Mouse (Mus musculus): ENCODE measurements around the gene Hist1h4b. TPM values are rescaled to one million over a fixed set of nuclear protein-coding genes. Genes with fewer than 3 reads are reported as not detected.
A peak's percentile ranks its signal among the peaks of the same experiment; 100 is the strongest.

Hist1h4b gene
- polyA plus RNA-seq, 1 experiment: 16.8 TPM

DNA sequence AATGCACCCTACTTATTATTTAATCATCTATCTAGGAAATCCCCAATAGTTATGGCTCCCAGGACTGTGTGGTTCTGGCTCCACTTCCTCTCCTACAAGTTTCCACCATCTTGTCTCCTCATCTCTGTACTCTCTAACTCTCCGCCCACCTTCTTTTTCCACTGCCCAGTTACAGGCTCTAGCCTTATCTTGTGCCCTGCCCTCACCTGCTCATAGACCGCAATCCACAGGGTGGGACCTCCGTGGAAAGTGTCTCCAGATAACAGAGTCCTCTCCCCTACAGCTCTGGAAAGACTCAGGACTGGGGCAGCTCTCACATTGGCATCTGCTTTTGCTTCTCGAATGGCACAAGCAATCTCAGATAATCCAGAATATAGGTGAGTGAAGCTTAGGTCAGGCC, 22.2 kb downstream of the Hist1h4b start:
- Histone ChIP-seq H3K79me3 (ENCODE audit: low read depth) (no peaks in the 10 kb centered on the region), H3K27me3 (ENCODE audit: control insufficient read depth, insufficient read depth, insufficient read length) (no peaks in the 10 kb centered on the region), H3K79me2 (ENCODE audit: control insufficient read depth, insufficient read depth) (no peaks in the 10 kb centered on the region), H3K4me3 (ENCODE audit: insufficient read depth, poor library complexity, severe bottlenecking) (no peak overlapping the region), H3ac (ENCODE audit: control insufficient read depth, insufficient read length, low read depth) (no peak overlapping the region), H3K36me3 (ENCODE audit: control insufficient read depth, insufficient read depth) (no peaks in the 10 kb centered on the region)
- TF ChIP-seq USF1 (IDR thresholded peaks at IDR 0.05; ENCODE audit: low read depth): no peak

DNA sequence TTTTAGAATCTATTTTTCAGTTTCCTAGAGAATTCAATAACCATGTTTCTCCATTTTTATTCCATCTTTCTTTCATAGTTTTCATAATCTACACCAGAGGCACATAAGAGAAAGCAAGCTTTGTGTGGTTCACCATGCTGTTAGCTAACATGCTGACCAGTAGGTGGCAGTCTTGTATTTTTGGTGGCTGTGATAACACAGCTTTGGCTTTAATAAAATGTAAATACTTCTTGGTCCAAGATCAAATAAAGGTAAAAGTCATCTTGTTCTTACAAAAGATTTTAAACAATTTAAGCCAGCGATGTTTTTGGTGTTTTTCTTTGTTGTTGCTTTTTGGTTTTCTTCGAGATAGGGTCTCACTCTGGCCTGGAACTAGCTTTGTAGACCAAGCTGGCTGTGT, 35.7 kb downstream of the Hist1h4b start:
- Histone ChIP-seq H3K79me3 (ENCODE audit: low read depth) (no peaks in the 10 kb centered on the region), H3ac (ENCODE audit: control insufficient read depth, insufficient read length, low read depth) (no peak overlapping the region), H3K36me3 (ENCODE audit: control insufficient read depth, insufficient read depth) (no peaks in the 10 kb centered on the region), H3K79me2 (ENCODE audit: control insufficient read depth, insufficient read depth) (no peaks in the 10 kb centered on the region), H3K4me3 (ENCODE audit: insufficient read depth, poor library complexity, severe bottlenecking) (no peak overlapping the region), H3K27me3 (ENCODE audit: control insufficient read depth, insufficient read depth, insufficient read length) (peaks cover 21% of the 10 kb centered on the region)
- TF ChIP-seq CEBPB (IDR thresholded peaks at IDR 0.05; ENCODE audit: low read depth): no peak
- TF ChIP-seq CTCF (IDR thresholded peaks at IDR 0.05; ENCODE audit: control insufficient read depth, insufficient read depth, insufficient read length): peak; percentile 42
- TF ChIP-seq MAX (IDR thresholded peaks at IDR 0.05): no peak
- no peak for TF ChIP-seq MYOG (IDR thresholded peaks at IDR 0.05; ENCODE audit: control insufficient read depth, extremely low read depth, insufficient read length)
- TF ChIP-seq USF1 (IDR thresholded peaks at IDR 0.05; ENCODE audit: low read depth): no peak
- TF ChIP-seq FOSL1 (IDR thresholded peaks at IDR 0.05; ENCODE audit: insufficient read depth, low read length, poor library complexity, severe bottlenecking): no peak
- TF ChIP-seq MYOD1 (IDR thresholded peaks at IDR 0.05; ENCODE audit: control insufficient read depth, insufficient read length, low read depth): no peak

DNA sequence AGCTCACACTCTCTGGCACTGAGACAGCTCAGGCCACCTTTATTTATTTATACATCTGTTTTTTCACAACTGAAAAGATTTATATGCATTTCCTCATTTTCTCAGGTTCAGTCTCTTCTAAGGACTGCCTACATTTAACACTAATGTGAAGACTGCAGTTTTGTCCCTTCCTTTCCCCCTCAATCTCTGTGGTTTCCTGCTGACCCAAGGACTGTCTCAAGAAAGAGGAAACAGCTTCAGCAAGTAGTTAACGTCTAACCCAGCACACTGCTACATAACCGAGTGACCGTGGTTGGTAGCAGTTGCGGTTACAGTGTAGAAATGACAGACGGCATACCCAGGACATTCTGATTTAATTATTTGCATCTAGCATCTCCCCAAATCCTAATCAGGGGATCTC, 42.6 kb downstream of the Hist1h4b start:
- TF ChIP-seq CTCF (IDR thresholded peaks at IDR 0.05; ENCODE audit: control insufficient read depth, insufficient read depth, insufficient read length): no peak
- no peak for TF ChIP-seq USF1 (IDR thresholded peaks at IDR 0.05; ENCODE audit: low read depth)
- TF ChIP-seq MAX (IDR thresholded peaks at IDR 0.05): no peak
- no peak for TF ChIP-seq MYOG (IDR thresholded peaks at IDR 0.05; ENCODE audit: control insufficient read depth, extremely low read depth, insufficient read length)
- no peak for TF ChIP-seq CEBPB (IDR thresholded peaks at IDR 0.05; ENCODE audit: low read depth)
- TF ChIP-seq FOSL1 (IDR thresholded peaks at IDR 0.05; ENCODE audit: insufficient read depth, low read length, poor library complexity, severe bottlenecking): no peak
- no peak for TF ChIP-seq MYOD1 (IDR thresholded peaks at IDR 0.05; ENCODE audit: control insufficient read depth, insufficient read length, low read depth)
- no peaks in the 10 kb centered on the region for H3K36me3 ChIP-seq (ENCODE audit: control insufficient read depth, insufficient read depth)
- no peaks in the 10 kb centered on the region for H3K79me2 ChIP-seq (ENCODE audit: control insufficient read depth, insufficient read depth)
- no peak overlapping the region for H3ac ChIP-seq (ENCODE audit: control insufficient read depth, insufficient read length, low read depth)
- no peaks in the 10 kb centered on the region for H3K79me3 ChIP-seq (ENCODE audit: low read depth)
- H3K27me3 ChIP-seq (ENCODE audit: control insufficient read depth, insufficient read depth, insufficient read length): peaks cover under 1% of the 10 kb centered on the region
- no peak overlapping the region for H3K4me3 ChIP-seq (ENCODE audit: insufficient read depth, poor library complexity, severe bottlenecking)

DNA sequence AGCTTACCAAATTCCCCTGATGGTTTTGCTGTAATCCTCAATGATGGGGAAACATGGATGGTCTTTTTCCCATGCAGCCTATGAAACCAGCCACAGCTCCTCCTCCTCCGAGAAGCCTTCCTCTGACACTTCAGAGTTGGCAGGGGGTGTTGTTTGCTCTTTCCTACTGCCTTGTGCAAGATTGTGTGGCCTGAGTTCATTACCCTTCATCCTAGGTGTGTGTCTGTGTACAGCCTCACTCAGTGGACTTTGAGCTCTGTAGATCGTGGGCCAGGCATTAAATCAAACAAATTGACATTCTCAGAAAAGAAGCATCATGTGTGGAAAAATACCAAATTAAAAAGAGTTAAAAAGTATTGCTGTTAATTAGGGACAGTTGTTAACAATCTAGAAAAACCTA, 47.7 kb downstream of the Hist1h4b start:
- Histone ChIP-seq H3K79me2 (ENCODE audit: control insufficient read depth, insufficient read depth) (no peaks in the 10 kb centered on the region), H3K79me3 (ENCODE audit: low read depth) (no peaks in the 10 kb centered on the region), H3K4me3 (ENCODE audit: insufficient read depth, poor library complexity, severe bottlenecking) (no peak overlapping the region), H3K27me3 (ENCODE audit: control insufficient read depth, insufficient read depth, insufficient read length) (peaks cover 9% of the 10 kb centered on the region), H3ac (ENCODE audit: control insufficient read depth, insufficient read length, low read depth) (no peak overlapping the region), H3K36me3 (ENCODE audit: control insufficient read depth, insufficient read depth) (no peaks in the 10 kb centered on the region)
- no peak for TF ChIP-seq CTCF (IDR thresholded peaks at IDR 0.05; ENCODE audit: control insufficient read depth, insufficient read depth, insufficient read length)
- no peak for TF ChIP-seq USF1 (IDR thresholded peaks at IDR 0.05; ENCODE audit: low read depth)
- TF ChIP-seq MAX (IDR thresholded peaks at IDR 0.05): no peak
- no peak for TF ChIP-seq MYOD1 (IDR thresholded peaks at IDR 0.05; ENCODE audit: control insufficient read depth, insufficient read length, low read depth)
- no peak for TF ChIP-seq FOSL1 (IDR thresholded peaks at IDR 0.05; ENCODE audit: insufficient read depth, low read length, poor library complexity, severe bottlenecking)
- TF ChIP-seq CEBPB (IDR thresholded peaks at IDR 0.05; ENCODE audit: low read depth): no peak
- no peak for TF ChIP-seq MYOG (IDR thresholded peaks at IDR 0.05; ENCODE audit: control insufficient read depth, extremely low read depth, insufficient read length)

DNA sequence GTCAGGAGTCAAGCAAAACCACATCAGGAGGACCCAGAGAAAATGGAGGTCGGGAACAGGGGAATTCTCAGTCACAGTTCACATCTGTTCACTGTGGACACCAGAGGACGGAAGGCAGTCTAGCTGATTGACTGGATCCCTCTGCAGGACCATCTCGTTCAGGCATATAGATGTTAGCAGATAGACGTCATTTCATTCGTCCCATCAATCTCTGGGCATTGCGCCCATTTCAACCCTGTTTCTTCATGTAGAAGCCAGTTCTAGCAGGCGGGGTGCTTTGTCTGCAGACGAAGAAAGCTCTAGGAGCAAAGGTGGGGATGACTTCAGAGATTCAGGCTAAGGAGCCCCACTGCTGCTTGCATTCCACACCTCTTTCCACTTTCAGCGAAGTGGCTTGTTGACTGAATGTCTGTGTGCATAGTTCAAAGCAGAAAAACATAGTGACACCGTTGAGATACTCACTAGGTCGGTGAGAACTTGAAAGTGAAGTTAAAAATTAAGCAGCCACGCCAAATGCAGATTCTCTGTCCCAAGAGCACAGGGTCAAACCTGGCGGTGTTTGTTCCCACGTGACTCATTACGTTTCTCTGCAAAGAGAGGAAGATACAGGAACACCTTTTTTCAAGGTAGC, 49.7 kb downstream of the Hist1h4b start, which contains the start of gene Slc17a2:
Gene Slc17a2 (plus strand): TSS at position 572 of the 631 bp plus-strand sequence.
- Histone ChIP-seq H3K36me3 (ENCODE audit: control insufficient read depth, insufficient read depth) (no peaks in the 10 kb centered on the region), H3K79me2 (ENCODE audit: control insufficient read depth, insufficient read depth) (no peaks in the 10 kb centered on the region), H3ac (ENCODE audit: control insufficient read depth, insufficient read length, low read depth) (no peak within 1 kb of the TSS), H3K27me3 (ENCODE audit: control insufficient read depth, insufficient read depth, insufficient read length) (peaks cover 9% of the 10 kb centered on the region), H3K79me3 (ENCODE audit: low read depth) (no peaks in the 10 kb centered on the region), H3K4me3 (ENCODE audit: insufficient read depth, poor library complexity, severe bottlenecking) (no peak within 1 kb of the TSS)
- no peak for TF ChIP-seq USF1 (IDR thresholded peaks at IDR 0.05; ENCODE audit: low read depth)
- no peak for TF ChIP-seq CTCF (IDR thresholded peaks at IDR 0.05; ENCODE audit: control insufficient read depth, insufficient read depth, insufficient read length)
- TF ChIP-seq MAX (IDR thresholded peaks at IDR 0.05): no peak
- TF ChIP-seq CEBPB (IDR thresholded peaks at IDR 0.05; ENCODE audit: low read depth): no peak
- TF ChIP-seq MYOG (IDR thresholded peaks at IDR 0.05; ENCODE audit: control insufficient read depth, extremely low read depth, insufficient read length): no peak
- TF ChIP-seq FOSL1 (IDR thresholded peaks at IDR 0.05; ENCODE audit: insufficient read depth, low read length, poor library complexity, severe bottlenecking): no peak
- no peak for TF ChIP-seq MYOD1 (IDR thresholded peaks at IDR 0.05; ENCODE audit: control insufficient read depth, insufficient read length, low read depth)

Small RNA genes lying within 50 kb of the gene (microRNA-seq; reads per million reads assigned to microRNA genes)
- gene Gm44314 (ENCODE audit: borderline microRNAs expressed): not detected
- gene Gm44484 (ENCODE audit: borderline microRNAs expressed): not detected

Other genes with a start within 250 kb of the Hist1h4b start
- 6.9 TPM for gene Hist1h4h, start 226.0 kb upstream of the Hist1h4b start, polyA plus RNA-seq (2012; fragmentation: generic; extraction: Trizol)
- gene Hist1h2af, start 223.1 kb upstream of the Hist1h4b start, polyA plus RNA-seq (2012; fragmentation: generic; extraction: Trizol): 98.1 TPM
- 5.5 TPM for gene Hist1h3g, start 221.6 kb upstream of the Hist1h4b start, polyA plus RNA-seq (2012; fragmentation: generic; extraction: Trizol)
- 1.2 TPM for gene Hist1h2bh, start 213.6 kb upstream of the Hist1h4b start, polyA plus RNA-seq (2012; fragmentation: generic; extraction: Trizol)
- gene Hist1h3f, start 213.0 kb upstream of the Hist1h4b start, polyA plus RNA-seq (2012; fragmentation: generic; extraction: Trizol): 1.2 TPM
- 7.4 TPM for gene Hist1h4f, start 205.4 kb upstream of the Hist1h4b start, polyA plus RNA-seq (2012; fragmentation: generic; extraction: Trizol)
- gene Hist1h1d, start 203.8 kb upstream of the Hist1h4b start, polyA plus RNA-seq (2012; fragmentation: generic; extraction: Trizol): 0.25 TPM
- 2.8 TPM for gene Hist1h3e, start 194.6 kb upstream of the Hist1h4b start, polyA plus RNA-seq (2012; fragmentation: generic; extraction: Trizol)
- gene Hist1h2ae, start 185.8 kb upstream of the Hist1h4b start, polyA plus RNA-seq (2012; fragmentation: generic; extraction: Trizol): 12.6 TPM
- 9.9 TPM for gene Hist1h2bg, start 185.6 kb upstream of the Hist1h4b start, polyA plus RNA-seq (2012; fragmentation: generic; extraction: Trizol)
- gene Hist1h2bf, start 182.8 kb upstream of the Hist1h4b start, polyA plus RNA-seq (2012; fragmentation: generic; extraction: Trizol): 4.5 TPM
- gene Hist1h2ad, start 182.6 kb upstream of the Hist1h4b start, polyA plus RNA-seq (2012; fragmentation: generic; extraction: Trizol): 0.73 TPM
- 1.9 TPM for gene Hist1h3d, start 181.2 kb upstream of the Hist1h4b start, polyA plus RNA-seq (2012; fragmentation: generic; extraction: Trizol)
- 2.8 TPM for gene Hist1h4d, start 175.4 kb upstream of the Hist1h4b start, polyA plus RNA-seq (2012; fragmentation: generic; extraction: Trizol)
- 0.98 TPM for gene Hist1h2be, start 135.9 kb upstream of the Hist1h4b start, polyA plus RNA-seq (2012; fragmentation: generic; extraction: Trizol)
- gene Hist1h1e, start 134.5 kb upstream of the Hist1h4b start, polyA plus RNA-seq (2012; fragmentation: generic; extraction: Trizol): 1.2 TPM
- 0.54 TPM for gene Hist1h2ac, start 73.1 kb upstream of the Hist1h4b start, polyA plus RNA-seq (2012; fragmentation: generic; extraction: Trizol)
- 16.8 TPM for gene Hist1h2bc, start 72.8 kb upstream of the Hist1h4b start, polyA plus RNA-seq (2012; fragmentation: generic; extraction: Trizol)
- not detected for gene Hist1h1t, start 61.2 kb upstream of the Hist1h4b start, polyA plus RNA-seq (2012; fragmentation: generic; extraction: Trizol)
- gene Hist1h4c, start 58.6 kb upstream of the Hist1h4b start, polyA plus RNA-seq (2012; fragmentation: generic; extraction: Trizol): 0.62 TPM
- gene Hfe, start 46.2 kb upstream of the Hist1h4b start, polyA plus RNA-seq (2012; fragmentation: generic; extraction: Trizol): 0.91 TPM
- gene Hist1h1c, start 18.2 kb upstream of the Hist1h4b start, polyA plus RNA-seq (2012; fragmentation: generic; extraction: Trizol): 45.9 TPM
- 6.1 TPM for gene Hist1h3c, start 11.4 kb upstream of the Hist1h4b start, polyA plus RNA-seq (2012; fragmentation: generic; extraction: Trizol)
- 2.8 TPM for gene Hist1h2bb, start 10.3 kb upstream of the Hist1h4b start, polyA plus RNA-seq (2012; fragmentation: generic; extraction: Trizol)
- gene Hist1h2ab, start 5.9 kb upstream of the Hist1h4b start, polyA plus RNA-seq (2012; fragmentation: generic; extraction: Trizol): 9.3 TPM
- gene Hist1h3b, start 4.7 kb upstream of the Hist1h4b start, polyA plus RNA-seq (2012; fragmentation: generic; extraction: Trizol): 2.0 TPM
- 6.8 TPM for gene Hist1h4a, start 4.2 kb downstream of the Hist1h4b start, polyA plus RNA-seq (2012; fragmentation: generic; extraction: Trizol)
- 2.4 TPM for gene Hist1h3a, start 5.4 kb downstream of the Hist1h4b start, polyA plus RNA-seq (2012; fragmentation: generic; extraction: Trizol)
- 1.5 TPM for gene Hist1h1a, start 6.7 kb downstream of the Hist1h4b start, polyA plus RNA-seq (2012; fragmentation: generic; extraction: Trizol)
- gene Trim38, start 12.9 kb downstream of the Hist1h4b start, polyA plus RNA-seq (2012; fragmentation: generic; extraction: Trizol): 0.02 TPM
- gene Slc17a2, start 50.0 kb downstream of the Hist1h4b start, polyA plus RNA-seq (2012; fragmentation: generic; extraction: Trizol): not detected
- not detected for gene Slc17a3, start 82.4 kb downstream of the Hist1h4b start, polyA plus RNA-seq (2012; fragmentation: generic; extraction: Trizol)
- gene Slc17a1, start 110.7 kb downstream of the Hist1h4b start, polyA plus RNA-seq (2012; fragmentation: generic; extraction: Trizol): not detected
- not detected for gene Slc17a4, start 158.0 kb downstream of the Hist1h4b start, polyA plus RNA-seq (2012; fragmentation: generic; extraction: Trizol)
- not detected for gene Hist1h2ba, start 177.1 kb downstream of the Hist1h4b start, polyA plus RNA-seq (2012; fragmentation: generic; extraction: Trizol)
- not detected for gene Hist1h2aa, start 177.4 kb downstream of the Hist1h4b start, polyA plus RNA-seq (2012; fragmentation: generic; extraction: Trizol)
- not detected for gene Scgn, start 234.2 kb downstream of the Hist1h4b start, polyA plus RNA-seq (2012; fragmentation: generic; extraction: Trizol)

Data from C2C12 (cell line).